In genomic region chr4:43401486-43401885, GRCm38 (mm10) we compare ENCODE assay signal across 13 mouse cellular contexts. TPM values are rescaled to one million over a fixed set of nuclear protein-coding genes. Genes with fewer than 3 reads are reported as not detected.
DNase-seq lines count a peak whose midpoint lies in the region; ATAC-seq and TF ChIP-seq lines count a peak whose summit lies in the region.
"Had no signal": no experiment of that assay in that cellular context is flagged by ENCODE, and none has a peak within 500 bp of the region (broad histone marks: within the 10 kb centered on the region; RNA-seq: fewer than 3 reads in every experiment).

No protein-coding gene starts in this region.

- no peaks in the 10 kb centered on the region for H3K9me3 ChIP-seq in kidney, embryonic 16.5 days (ENCODE audit: low read length)
- H3K9me3 ChIP-seq in ES-E14 (ENCODE audit: control insufficient read depth, insufficient read depth, low read depth, low read length), result no peaks in the 10 kb centered on the region
- no peaks in the 10 kb centered on the region for H3K9me3 ChIP-seq in limb, embryonic 11.5 days (ENCODE audit: control insufficient read depth, low read length)
- H3K9me3 ChIP-seq: hindbrain, embryonic 15.5 days; limb, embryonic 15.5 days had no signal

- no peak for TF ChIP-seq CTCF in gastrocnemius, adult 2 months (IDR thresholded peaks at IDR 0.05)

- peak overlapping the region; percentile 3; the same call in 1 of the 2 replicates for H3K9ac ChIP-seq in kidney, embryonic 16.5 days (replicated peaks; ENCODE audit: low read length)
- no peak overlapping the region; the same call in 1 of the 2 replicates for H3K9ac ChIP-seq in ES-E14 (ENCODE audit: insufficient read depth, low read depth, low read length, poor library complexity, severe bottlenecking)
- 0 out of 2 replicates have a peak overlapping the region, but pooled peaks have one; percentile 12 for H3K9ac ChIP-seq in limb, embryonic 11.5 days (ENCODE audit: low read length)
- H3K9ac ChIP-seq: hindbrain, embryonic 15.5 days; limb, embryonic 15.5 days had no signal

- intact Hi-C loops in gastrocnemius, adult 2 months (cut with DNase I), result loop anchor here (10.0 kb wide), 1 partner anchor 357 kb away; the partner anchor contains the start of gene Fam214b
- intact Hi-C loops in gastrocnemius, postnatal 36 days (cut with DNase I), result no loop called here

- DNase-seq in gastrocnemius, adult 2 months, result peak; percentile 11
- DNase-seq in gastrocnemius, postnatal 36 days, result no peak
- no peak for DNase-seq in kidney, adult 11 months
- DNase-seq in ES-E14 (ENCODE audit: low read depth, low spot score), result no peak
- no peak for DNase-seq in limb, embryonic 11.5 days (ENCODE audit: low spot score)
- no peak for DNase-seq in adrenal gland, postnatal 25 days
- no peak for DNase-seq in thymus, postnatal 0 days (ENCODE audit: low spot score)
- DNase-seq: layer of hippocampus, adult 9-11 months; right cerebral cortex, postnatal 14 days had no signal

- in situ Hi-C loops in ES-E14 (cut with MboI; ENCODE audit: low sequenced_read_pairs in 2 of 2, unreplicated experiment in 2 of 2), result no loop called here

- H3K4me3 ChIP-seq in gastrocnemius, adult 2 months, result peak overlapping the region; percentile 51
- H3K4me3 ChIP-seq in kidney, embryonic 16.5 days (ENCODE audit: low read length), result no peak overlapping the region
- peak overlapping the region; percentile 31 to 34; a peak in 2 of 4 replicates for H3K4me3 ChIP-seq in ES-E14 (ENCODE audit: insufficient read depth in 1 of 2, low read depth in 1 of 2, low read length in 2 of 2, poor library complexity in 1 of 2, severe bottlenecking in 1 of 2)
- H3K4me3 ChIP-seq in limb, embryonic 11.5 days (ENCODE audit: low read depth, low read length), result no peak overlapping the region
- H3K4me3 ChIP-seq: hindbrain, embryonic 15.5 days; limb, embryonic 15.5 days had no signal

- 77% methylated on average over 10 of the region's 10 CpGs for WGBS in kidney, embryonic 16.5 days
- WGBS in limb, embryonic 11.5 days, result 80% methylated on average over 10 of the region's 10 CpGs

- peak overlapping the region; percentile 1; the same call in 1 of the 2 replicates for H3K4me2 ChIP-seq in kidney, embryonic 16.5 days (replicated peaks; ENCODE audit: low read depth, low read length)
- peak overlapping the region; percentile 12; the same call in 1 of the 2 replicates for H3K4me2 ChIP-seq in limb, embryonic 11.5 days (ENCODE audit: low read depth, severe bottlenecking)
- H3K4me2 ChIP-seq: hindbrain, embryonic 15.5 days; limb, embryonic 15.5 days had no signal

- no peak for ATAC-seq in kidney, embryonic 16.5 days (ENCODE audit: low FRiP score, low TSS enrichment)
- ATAC-seq in limb, embryonic 11.5 days (ENCODE audit: insufficient number of reproducible peaks, low FRiP score, low TSS enrichment, low read depth), result no peak

- no peaks in the 10 kb centered on the region for H3K27me3 ChIP-seq in kidney, embryonic 16.5 days (ENCODE audit: insufficient read depth, low read length)
- no peaks in the 10 kb centered on the region for H3K27me3 ChIP-seq in limb, embryonic 11.5 days (ENCODE audit: control insufficient read depth, insufficient read depth, low read length)
- H3K27me3 ChIP-seq: hindbrain, embryonic 15.5 days; limb, embryonic 15.5 days had no signal

- peaks cover 51% of the 10 kb centered on the region for H3K4me1 ChIP-seq in kidney, embryonic 16.5 days (ENCODE audit: insufficient read depth, low read length)
- H3K4me1 ChIP-seq in ES-E14 (ENCODE audit: control insufficient read depth in 2 of 2, insufficient read depth in 2 of 2, low read length in 2 of 2, poor library complexity in 1 of 2), result peaks cover 9 to 33% of the 10 kb centered on the region in 2 experiments
- H3K4me1 ChIP-seq in limb, embryonic 11.5 days (ENCODE audit: control insufficient read depth, insufficient read depth, low read length), result peaks cover 28% of the 10 kb centered on the region; the same call in 1 of the 2 replicates

- no peaks in the 10 kb centered on the region for H3K36me3 ChIP-seq in kidney, embryonic 16.5 days (ENCODE audit: insufficient read depth, low read length)
- H3K36me3 ChIP-seq in ES-E14 (ENCODE audit: control insufficient read depth, insufficient read depth, low read length, poor library complexity, severe bottlenecking), result no peaks in the 10 kb centered on the region
- no peaks in the 10 kb centered on the region for H3K36me3 ChIP-seq in limb, embryonic 11.5 days (ENCODE audit: control insufficient read depth, insufficient read depth, low read length)
- H3K36me3 ChIP-seq: hindbrain, embryonic 15.5 days; limb, embryonic 15.5 days had no signal

- peak overlapping the region; percentile 95 for H3K27ac ChIP-seq in gastrocnemius, adult 2 months
- peak overlapping the region; percentile 43; the same call in 1 of the 2 replicates for H3K27ac ChIP-seq in kidney, embryonic 16.5 days (ENCODE audit: low read length)
- no peak overlapping the region for H3K27ac ChIP-seq in ES-E14 (ENCODE audit: insufficient read depth, low read depth, low read length, poor library complexity, severe bottlenecking)
- no peak overlapping the region for H3K27ac ChIP-seq in limb, embryonic 11.5 days (replicated peaks; ENCODE audit: low read depth, low read length)
- H3K27ac ChIP-seq: hindbrain, embryonic 15.5 days had no signal

TF ChIP-seq in ES-E14, 5 proteins besides CTCF, POLR2A, EP300 and RAD21:
- TF ChIP-seq HCFC1 (IDR thresholded peaks at IDR 0.05; ENCODE audit: borderline replicate concordance, insufficient read depth, low read length), result no peak
- no peak for TF ChIP-seq MAFK (IDR thresholded peaks at IDR 0.05; ENCODE audit: insufficient read depth, low read depth, low read length)

RNA-seq across cellular contexts. Expression of gene Rusc2, which starts 19.7 kb away (rescaled TPM):
- total RNA-seq in gastrocnemius, adult 2 months (2021), result 10 to 100 TPM; 19.0 to 29.6 TPM
- total RNA-seq in gastrocnemius, postnatal 36 days (2021), result 10 to 100 TPM; 20.8 to 23.3 TPM
- 10.3 and 13.4 TPM in 2 replicates for polyA plus RNA-seq in kidney, embryonic 16.5 days (2015; fragmentation: Nextera tagmentation; extraction: Ambion mirVana)
- total RNA-seq in ES-E14 (2012; rRNA removed), result 12.1 and 19.0 TPM in 2 replicates
- polyA plus RNA-seq in limb, embryonic 11.5 days (2014; fragmentation: Nextera tagmentation; extraction: Ambion mirVana), result 3.5 and 4.5 TPM in 2 replicates
- 38.6 and 62.1 TPM in 2 replicates for total RNA-seq in adrenal gland, postnatal 25 days (2021)
- 0.48 and 0.69 TPM in 2 replicates for polyA plus RNA-seq in thymus, postnatal 0 days (2015; fragmentation: Nextera tagmentation; extraction: Ambion mirVana)

RNA-seq across cellular contexts. Expression of gene Fam166b, which starts 27.4 kb away (rescaled TPM):
- not detected for total RNA-seq in gastrocnemius, adult 2 months (2021)
- not detected for total RNA-seq in gastrocnemius, postnatal 36 days (2021)
- 0.30 and 0.50 TPM in 2 replicates for polyA plus RNA-seq in kidney, embryonic 16.5 days (2015; fragmentation: Nextera tagmentation; extraction: Ambion mirVana)
- total RNA-seq in ES-E14 (2012; rRNA removed), result 0.27 and 0.37 TPM in 2 replicates
- 0.14 TPM in 1 of 2 replicates, not detected in the other for polyA plus RNA-seq in limb, embryonic 11.5 days (2014; fragmentation: Nextera tagmentation; extraction: Ambion mirVana)
- not detected in 2 replicates for total RNA-seq in adrenal gland, postnatal 25 days (2021)
- 0.14 and 0.19 TPM in 2 replicates for polyA plus RNA-seq in thymus, postnatal 0 days (2015; fragmentation: Nextera tagmentation; extraction: Ambion mirVana)
- total RNA-seq: megakaryocyte, adult 5-6 weeks had no signal

RNA-seq across cellular contexts. Expression of gene Tesk1, which starts 40.3 kb away (rescaled TPM):
- total RNA-seq in gastrocnemius, adult 2 months (2021), result 10 to 100 TPM; 55.7 to 57.8 TPM
- 10 to 100 TPM; 49.1 to 50.0 TPM for total RNA-seq in gastrocnemius, postnatal 36 days (2021)
- 3.0 and 3.5 TPM in 2 replicates for polyA plus RNA-seq in kidney, embryonic 16.5 days (2015; fragmentation: Nextera tagmentation; extraction: Ambion mirVana)
- 11.0 and 12.4 TPM in 2 replicates for total RNA-seq in ES-E14 (2012; rRNA removed)
- polyA plus RNA-seq in limb, embryonic 11.5 days (2014; fragmentation: Nextera tagmentation; extraction: Ambion mirVana), result 9.8 TPM in 2 replicates
- total RNA-seq in adrenal gland, postnatal 25 days (2021), result 51.3 and 53.2 TPM in 2 replicates
- 2.1 and 2.8 TPM in 2 replicates for polyA plus RNA-seq in thymus, postnatal 0 days (2015; fragmentation: Nextera tagmentation; extraction: Ambion mirVana)

RNA-seq across cellular contexts. Expression of gene Cd72, which starts 52.9 kb away (rescaled TPM):
- total RNA-seq in gastrocnemius, adult 2 months (2021), result not detected
- total RNA-seq in gastrocnemius, postnatal 36 days (2021), result not detected
- polyA plus RNA-seq in kidney, embryonic 16.5 days (2015; fragmentation: Nextera tagmentation; extraction: Ambion mirVana), result 3.3 and 4.1 TPM in 2 replicates
- total RNA-seq in ES-E14 (2012; rRNA removed), result 0.40 and 0.58 TPM in 2 replicates
- 2.4 and 4.0 TPM in 2 replicates for polyA plus RNA-seq in limb, embryonic 11.5 days (2014; fragmentation: Nextera tagmentation; extraction: Ambion mirVana)
- 2.9 TPM in 1 of 2 replicates, not detected in the other for total RNA-seq in adrenal gland, postnatal 25 days (2021)
- 6.4 and 6.6 TPM in 2 replicates for polyA plus RNA-seq in thymus, postnatal 0 days (2015; fragmentation: Nextera tagmentation; extraction: Ambion mirVana)

Comparison
In these comparisons a context has a peak if more than half of its experiments do, and no peak if none do; other contexts are left out.
1. H3K27ac ChIP-seq: peak in gastrocnemius, adult 2 months (single experiment) and kidney, embryonic 16.5 days (single experiment); none in ES-E14 (single experiment) and limb, embryonic 11.5 days (single experiment).
2. H3K4me3 ChIP-seq: peak in gastrocnemius, adult 2 months (single experiment) and ES-E14 (2 of 2); none in kidney, embryonic 16.5 days (single experiment) and limb, embryonic 11.5 days (single experiment).